Mouse (Mus musculus): ENCODE data around the gene Ntrk2. TPM values are rescaled to one million over a fixed set of nuclear protein-coding genes. Genes with fewer than 3 reads are reported as not detected.
A peak's percentile ranks its signal among the peaks of the same experiment; 100 is the strongest.

Ntrk2 gene
- polyA plus RNA-seq, 1 experiment from 2014 or later = 94.2 TPM

- H3K9ac ChIP-seq = no peak overlapping the region
- WGBS = 87% methylated on average over 4 of the region's 4 CpGs
- no peak overlapping the region for H3K4me3 ChIP-seq
- no peak for ATAC-seq (ENCODE audit: low read depth)
- 0 out of 2 replicates have a peak, but pooled peaks cover 3% of the 10 kb centered on the region for H3K9me3 ChIP-seq
- no peaks in the 10 kb centered on the region for H3K27me3 ChIP-seq
- H3K4me2 ChIP-seq = no peak overlapping the region
- peaks cover 48% of the 10 kb centered on the region for H3K36me3 ChIP-seq
- H3K4me1 ChIP-seq (replicated peaks) = peaks cover 14% of the 10 kb centered on the region; the same call in 1 of the 2 replicates
- no peak overlapping the region for H3K27ac ChIP-seq (replicated peaks)
Observed at GRCm38 (mm10) chr13:58848578-58848977, 42.2 kb downstream of the Ntrk2 start.

- Histone ChIP-seq H3K4me1 (replicated peaks) (no peaks in the 10 kb centered on the region), H3K4me3 (no peak overlapping the region), H3K9ac (no peak overlapping the region), H3K9me3 (no peaks in the 10 kb centered on the region), H3K4me2 (no peak overlapping the region), H3K27ac (replicated peaks) (no peak overlapping the region), H3K27me3 (no peaks in the 10 kb centered on the region), H3K36me3 (peaks cover 20% of the 10 kb centered on the region)
- WGBS = 83% methylated on average over 6 of the region's 6 CpGs
- ATAC-seq (ENCODE audit: low read depth) = no peak
Observed at GRCm38 (mm10) chr13:58853685-58854084, 47.3 kb downstream of the Ntrk2 start.

- Histone ChIP-seq H3K9me3 (no peaks in the 10 kb centered on the region), H3K4me3 (no peak overlapping the region), H3K9ac (no peak overlapping the region), H3K27ac (replicated peaks) (no peak overlapping the region), H3K27me3 (no peaks in the 10 kb centered on the region), H3K4me2 (no peak overlapping the region), H3K4me1 (replicated peaks) (peaks cover 21% of the 10 kb centered on the region; the same call in 1 of the 2 replicates), H3K36me3 (peaks cover 25% of the 10 kb centered on the region)
- WGBS = 92% methylated on average over 10 of the region's 10 CpGs
- no peak for ATAC-seq (ENCODE audit: low read depth)
Observed at GRCm38 (mm10) chr13:58866239-58866638, 59.9 kb downstream of the Ntrk2 start.

GRCm38 (mm10) chr13:58866776-58867435 lies 60.5 kb downstream of the Ntrk2 start:
- Histone ChIP-seq H3K9me3 (no peaks in the 10 kb centered on the region), H3K27me3 (no peaks in the 10 kb centered on the region), H3K9ac (no peak overlapping the region), H3K27ac (replicated peaks) (no peak overlapping the region), H3K36me3 (peaks cover 22% of the 10 kb centered on the region), H3K4me3 (no peak overlapping the region), H3K4me1 (replicated peaks) (peaks cover 15% of the 10 kb centered on the region; the same call in 1 of the 2 replicates), H3K4me2 (no peak overlapping the region)
- WGBS = 89% methylated on average over 8 of the region's 8 CpGs
- no peak for ATAC-seq (ENCODE audit: low read depth)

GRCm38 (mm10) chr13:58882468-58882867 lies 76.1 kb downstream of the Ntrk2 start:
- Histone ChIP-seq H3K36me3 (peaks cover 19% of the 10 kb centered on the region), H3K9me3 (no peaks in the 10 kb centered on the region), H3K4me2 (no peak overlapping the region), H3K9ac (no peak overlapping the region), H3K4me3 (no peak overlapping the region), H3K27me3 (no peaks in the 10 kb centered on the region), H3K4me1 (replicated peaks) (no peaks in the 10 kb centered on the region), H3K27ac (replicated peaks) (no peak overlapping the region)
- 93% methylated on average over 3 of the region's 3 CpGs for WGBS
- ATAC-seq (ENCODE audit: low read depth) = no peak

- H3K36me3 ChIP-seq = peaks cover 16% of the 10 kb centered on the region
- ATAC-seq (ENCODE audit: low read depth) = no peak
- H3K27me3 ChIP-seq = no peaks in the 10 kb centered on the region
- H3K9ac ChIP-seq = no peak overlapping the region
- no peak overlapping the region for H3K4me2 ChIP-seq
- no peak overlapping the region for H3K4me3 ChIP-seq
- H3K27ac ChIP-seq (replicated peaks) = no peak overlapping the region
- H3K9me3 ChIP-seq = peaks cover 2% of the 10 kb centered on the region; the same call in 1 of the 2 replicates
- no peaks in the 10 kb centered on the region for H3K4me1 ChIP-seq (replicated peaks)
- WGBS = 91% methylated on average over 5 of the region's 5 CpGs
Observed at GRCm38 (mm10) chr13:58882916-58883315, 76.5 kb downstream of the Ntrk2 start.

GRCm38 (mm10) chr13:58886108-58886507 lies 79.7 kb downstream of the Ntrk2 start:
- peaks cover 33% of the 10 kb centered on the region for H3K36me3 ChIP-seq
- H3K27me3 ChIP-seq = no peaks in the 10 kb centered on the region
- no peak overlapping the region for H3K4me3 ChIP-seq
- peaks cover 10% of the 10 kb centered on the region; the same call in 1 of the 2 replicates for H3K9me3 ChIP-seq
- WGBS = 86% methylated on average over 8 of the region's 8 CpGs
- H3K9ac ChIP-seq = no peak overlapping the region
- H3K4me2 ChIP-seq = no peak overlapping the region
- H3K27ac ChIP-seq (replicated peaks) = no peak overlapping the region
- H3K4me1 ChIP-seq (replicated peaks) = no peaks in the 10 kb centered on the region
- no peak for ATAC-seq (ENCODE audit: low read depth)

- 55% methylated on average over 12 of the region's 12 CpGs for WGBS
- Histone ChIP-seq H3K4me2 (no peak overlapping the region), H3K36me3 (peaks cover 10% of the 10 kb centered on the region), H3K9me3 (no peaks in the 10 kb centered on the region), H3K9ac (no peak overlapping the region), H3K4me3 (no peak overlapping the region), H3K27me3 (no peaks in the 10 kb centered on the region), H3K4me1 (replicated peaks) (no peaks in the 10 kb centered on the region), H3K27ac (replicated peaks) (no peak overlapping the region)
- no peak for ATAC-seq (ENCODE audit: low read depth)
Observed at GRCm38 (mm10) chr13:58896254-58896910, 90.0 kb downstream of the Ntrk2 start.

- no peak overlapping the region for H3K27ac ChIP-seq (replicated peaks)
- H3K27me3 ChIP-seq = no peaks in the 10 kb centered on the region
- no peak for ATAC-seq (ENCODE audit: low read depth)
- WGBS = 89% methylated on average over 2 of the region's 2 CpGs
- no peak overlapping the region for H3K9ac ChIP-seq
- peaks cover 10% of the 10 kb centered on the region for H3K36me3 ChIP-seq
- peaks cover 24% of the 10 kb centered on the region for H3K4me1 ChIP-seq (replicated peaks)
- no peak overlapping the region for H3K4me2 ChIP-seq
- no peak overlapping the region for H3K4me3 ChIP-seq
- no peaks in the 10 kb centered on the region for H3K9me3 ChIP-seq
Observed at GRCm38 (mm10) chr13:58899337-58899736, 93.0 kb downstream of the Ntrk2 start.

GRCm38 (mm10) chr13:58902313-58902712 lies 95.9 kb downstream of the Ntrk2 start:
- no peak overlapping the region for H3K9ac ChIP-seq
- H3K4me3 ChIP-seq = no peak overlapping the region
- H3K4me1 ChIP-seq (replicated peaks) = peaks cover 54% of the 10 kb centered on the region
- no peak for ATAC-seq (ENCODE audit: low read depth)
- no peak overlapping the region for H3K27ac ChIP-seq (replicated peaks)
- no peaks in the 10 kb centered on the region for H3K27me3 ChIP-seq
- peaks cover 10% of the 10 kb centered on the region for H3K36me3 ChIP-seq
- H3K9me3 ChIP-seq = no peaks in the 10 kb centered on the region
- no peak overlapping the region for H3K4me2 ChIP-seq
- WGBS = 74% methylated on average over 8 of the region's 8 CpGs

- Histone ChIP-seq H3K9me3 (no peaks in the 10 kb centered on the region), H3K27ac (replicated peaks) (peak overlapping the region; percentile 67), H3K4me2 (no peak overlapping the region), H3K36me3 (peaks cover 2% of the 10 kb centered on the region), H3K4me3 (no peak overlapping the region), H3K4me1 (replicated peaks) (peaks cover 65% of the 10 kb centered on the region), H3K27me3 (no peaks in the 10 kb centered on the region), H3K9ac (peak overlapping the region; percentile 44; the same call in 1 of the 2 replicates)
- 22% methylated on average over 13 of the region's 13 CpGs for WGBS
- peak; percentile 66 for ATAC-seq (ENCODE audit: low read depth)
Observed at GRCm38 (mm10) chr13:58904742-58905735, 98.7 kb downstream of the Ntrk2 start.

- ATAC-seq (ENCODE audit: low read depth) = no peak
- no peak overlapping the region for H3K4me2 ChIP-seq
- no peak overlapping the region for H3K4me3 ChIP-seq
- H3K27ac ChIP-seq (replicated peaks) = no peak overlapping the region
- H3K9me3 ChIP-seq = no peaks in the 10 kb centered on the region
- peaks cover 46% of the 10 kb centered on the region for H3K4me1 ChIP-seq (replicated peaks)
- WGBS = 97% methylated on average over 2 of the region's 2 CpGs
- no peaks in the 10 kb centered on the region for H3K36me3 ChIP-seq
- no peak overlapping the region for H3K9ac ChIP-seq
- no peaks in the 10 kb centered on the region for H3K27me3 ChIP-seq
Observed at GRCm38 (mm10) chr13:58911936-58912335, 105.6 kb downstream of the Ntrk2 start.
